Mouse (Mus musculus) liver, postnatal 0 days (tissue): ENCODE measurements at regions not wholly inside any gene's neighbourhood (a gene's known extent, or its start where the extent isn't known, plus 50 kb on each side); places are given as distances from the start of the nearest gene placed in this dataset.

Experiments used
- ATAC-seq: fragments of 200-750 bp; cut with Nextera tagmentation; 2 replicates; pipeline ENCODE4 v1.8.0; 2017; ENCODE audit warnings: mild to moderate bottlenecking, moderate library complexity
- DNase-seq: peaks from one replicate; pipeline ENCODE4 v3.0.0-alpha.2; 2016
- H3K27ac ChIP-seq: fragments of 300-500 bp; sonication (generic); 2 replicates; pipeline ENCODE4 v1.5.1; 2014; ENCODE audit warnings: antibody characterized with exemption, moderate library complexity, mild to moderate bottlenecking, low read depth
- H3K27me3 ChIP-seq: fragments of 300-500 bp; sonication (generic); 2 replicates; pipeline ENCODE4 v1.6.1; 2014; ENCODE audit warnings: low read length, control low read depth, mixed read lengths; ENCODE audit not compliant: insufficient read depth
- H3K36me3 ChIP-seq: fragments of 300-500 bp; sonication (generic); replicated peaks from 2 replicates; pipeline ENCODE4 v1.6.1; 2014; ENCODE audit warnings: mild to moderate bottlenecking, control low read depth, low read length, moderate library complexity, mixed read lengths; ENCODE audit not compliant: insufficient read depth
- H3K4me1 ChIP-seq: fragments of 300-500 bp; sonication (generic); 2 replicates; pipeline ENCODE4 v1.6.1; 2014; ENCODE audit warnings: antibody characterized with exemption, mild to moderate bottlenecking, control low read depth; ENCODE audit not compliant: insufficient read depth
- H3K4me2 ChIP-seq: fragments of 300-500 bp; sonication (generic); 2 replicates; pipeline ENCODE4 v1.6.1; 2014; ENCODE audit warnings: low read depth, mild to moderate bottlenecking, low read length, moderate library complexity, mixed read lengths
- H3K4me3 ChIP-seq: fragments of 300-500 bp; sonication (generic); 2 replicates; pipeline ENCODE4 v1.5.1; 2014; ENCODE audit warnings: low read depth, low read length
- H3K9ac ChIP-seq: fragments of 300-500 bp; sonication (generic); replicated peaks from 2 replicates; pipeline ENCODE4 v1.6.1; 2014; ENCODE audit warnings: mild to moderate bottlenecking, moderate library complexity
- H3K9me3 ChIP-seq: fragments of 300-500 bp; sonication (generic); 2 replicates; pipeline ENCODE4 v1.6.1; 2016; ENCODE audit warnings: mild to moderate bottlenecking, control low read depth, low read length, mixed read lengths
- CTCF ChIP-seq: sonication (generic); IDR thresholded peaks from 2 replicates; pipeline ENCODE4 v1.5.1; 2016; ENCODE audit warnings: antibody characterized with exemption, low read depth
- EP300 ChIP-seq: IDR thresholded peaks from 2 replicates; pipeline ENCODE4 v1.6.1; 2016; ENCODE audit warnings: antibody characterized with exemption, low read depth, mild to moderate bottlenecking
- WGBS: fragments of 180-500 bp; shearing (Covaris S2); extraction: QIAGEN DNeasy Blood & Tissue Kit; methylation state at CpG from one replicate; pipeline ENCODE4 v1.1.7; 2014; ENCODE audit not compliant: insufficient replicate concordance; 5-methylcytosine and 5-hydroxymethylcytosine counted together

GRCm38 (mm10) chr13:101117311-101117710 lies 284.1 kb upstream of the Slc30a5 start:
- TF ChIP-seq EP300, result no peak
- 67% methylated on average over 2 of the region's 2 CpGs for WGBS
- no peaks in the 10 kb centered on the region for H3K36me3 ChIP-seq
- DNase-seq (no peak), ATAC-seq (no peak)
- H3K9ac ChIP-seq, result no peak overlapping the region
- no peak overlapping the region for H3K4me2 ChIP-seq
- no peaks in the 10 kb centered on the region for H3K27me3 ChIP-seq
- no peak overlapping the region for H3K4me3 ChIP-seq
- no peaks in the 10 kb centered on the region for H3K4me1 ChIP-seq
- no peak overlapping the region for H3K27ac ChIP-seq
- no peaks in the 10 kb centered on the region for H3K9me3 ChIP-seq

GRCm38 (mm10) chr13:101115296-101115695 lies 282.1 kb upstream of the Slc30a5 start:
- DNase-seq (no peak), ATAC-seq (no peak)
- WGBS, result 54% methylated on average over 5 of the region's 5 CpGs
- Histone ChIP-seq H3K27ac (no peak overlapping the region), H3K9ac (no peak overlapping the region), H3K27me3 (no peaks in the 10 kb centered on the region), H3K36me3 (no peaks in the 10 kb centered on the region), H3K4me3 (no peak overlapping the region), H3K4me1 (no peaks in the 10 kb centered on the region), H3K9me3 (no peaks in the 10 kb centered on the region), H3K4me2 (no peak overlapping the region)
- TF ChIP-seq CTCF (no peak), EP300 (no peak)

GRCm38 (mm10) chr13:101112176-101112575 lies 278.9 kb upstream of the Slc30a5 start:
- Histone ChIP-seq H3K4me3 (no peak overlapping the region), H3K27ac (no peak overlapping the region), H3K4me1 (no peaks in the 10 kb centered on the region), H3K4me2 (no peak overlapping the region), H3K36me3 (no peaks in the 10 kb centered on the region), H3K9ac (no peak overlapping the region), H3K9me3 (no peaks in the 10 kb centered on the region), H3K27me3 (no peaks in the 10 kb centered on the region)
- DNase-seq, result no peak
- TF ChIP-seq CTCF, result no peak
- no peak for TF ChIP-seq EP300
- 72% methylated on average over 4 of the region's 4 CpGs for WGBS
- ATAC-seq, result no peak

- Histone ChIP-seq H3K27me3 (no peaks in the 10 kb centered on the region), H3K36me3 (no peaks in the 10 kb centered on the region), H3K9me3 (no peaks in the 10 kb centered on the region), H3K9ac (no peak overlapping the region), H3K4me1 (no peaks in the 10 kb centered on the region), H3K27ac (no peak overlapping the region), H3K4me2 (no peak overlapping the region), H3K4me3 (no peak overlapping the region)
- ATAC-seq (no peak), DNase-seq (no peak)
- 83% methylated on average over 2 of the region's 2 CpGs for WGBS
- TF ChIP-seq CTCF (no peak), EP300 (no peak)
Measured at GRCm38 (mm10) chr13:101111773-101112172, 278.5 kb upstream of the Slc30a5 start.

- ATAC-seq (no peak), DNase-seq (no peak)
- Histone ChIP-seq H3K4me3 (no peak overlapping the region), H3K9ac (no peak overlapping the region), H3K27me3 (no peaks in the 10 kb centered on the region), H3K9me3 (no peaks in the 10 kb centered on the region), H3K27ac (no peak overlapping the region), H3K4me1 (no peaks in the 10 kb centered on the region), H3K36me3 (no peaks in the 10 kb centered on the region), H3K4me2 (no peak overlapping the region)
- TF ChIP-seq EP300 (no peak), CTCF (no peak)
- WGBS, result 65% methylated on average over 3 of the region's 3 CpGs
Measured at GRCm38 (mm10) chr13:101100621-101101020, 267.4 kb upstream of the Slc30a5 start.

- TF ChIP-seq EP300 (no peak), CTCF (no peak)
- DNase-seq (no peak), ATAC-seq (no peak)
- Histone ChIP-seq H3K9me3 (no peaks in the 10 kb centered on the region), H3K4me3 (no peak overlapping the region), H3K27ac (no peak overlapping the region), H3K4me2 (no peak overlapping the region), H3K4me1 (no peaks in the 10 kb centered on the region), H3K36me3 (no peaks in the 10 kb centered on the region), H3K9ac (no peak overlapping the region), H3K27me3 (no peaks in the 10 kb centered on the region)
- WGBS, result 47% methylated on average over 1 of the region's 1 CpGs
Measured at GRCm38 (mm10) chr13:101096856-101097255, 263.6 kb upstream of the Slc30a5 start.

- no peaks in the 10 kb centered on the region for H3K27me3 ChIP-seq
- no peak overlapping the region for H3K4me3 ChIP-seq
- H3K27ac ChIP-seq, result no peak overlapping the region
- 68% methylated on average over 6 of the region's 6 CpGs for WGBS
- ATAC-seq, result no peak
- no peaks in the 10 kb centered on the region for H3K9me3 ChIP-seq
- TF ChIP-seq CTCF, result no peak
- TF ChIP-seq EP300, result no peak
- DNase-seq, result no peak
- H3K4me2 ChIP-seq, result no peak overlapping the region
- no peaks in the 10 kb centered on the region for H3K36me3 ChIP-seq
- H3K9ac ChIP-seq, result no peak overlapping the region
- H3K4me1 ChIP-seq, result no peaks in the 10 kb centered on the region
Measured at GRCm38 (mm10) chr13:101096221-101096620, 263.0 kb upstream of the Slc30a5 start.
